Mouse (Mus musculus) intestine, embryonic 15.5 days (tissue): ENCODE measurements at regions not wholly inside any gene's neighbourhood (a gene's known extent, or its start where the extent isn't known, plus 50 kb on each side); places are given as distances from the start of the nearest gene placed in this dataset.
"Not testable (repeated sequence)": the region's sequence is repeated elsewhere in the genome, so short reads cannot be mapped to it uniquely, and the experiment has no call there.

Source experiments
- ATAC-seq: fragments of 200-750 bp; cut with Nextera tagmentation; 2 replicates; pipeline ENCODE4 v1.8.0; 2017; ENCODE audit warnings: moderate TSS enrichment, moderate library complexity
- H3K27ac ChIP-seq: fragments of 300-500 bp; sonication (generic); 2 replicates; pipeline ENCODE4 v1.5.1; 2015; ENCODE audit warnings: mild to moderate bottlenecking, inconsistent platforms
- H3K27me3 ChIP-seq: fragments of 300-500 bp; sonication (generic); replicated peaks from 2 replicates; pipeline ENCODE4 v1.6.1; 2015; ENCODE audit warnings: inconsistent platforms
- H3K36me3 ChIP-seq: fragments of 300-500 bp; sonication (generic); 2 replicates; pipeline ENCODE4 v1.6.1; 2015; ENCODE audit warnings: inconsistent platforms
- H3K4me1 ChIP-seq: fragments of 300-500 bp; sonication (generic); replicated peaks from 2 replicates; pipeline ENCODE4 v1.6.1; 2015; ENCODE audit warnings: inconsistent platforms
- H3K4me2 ChIP-seq: fragments of 300-500 bp; sonication (generic); replicated peaks from 2 replicates; pipeline ENCODE4 v1.6.1; 2015; ENCODE audit warnings: mild to moderate bottlenecking, inconsistent platforms
- H3K4me3 ChIP-seq: fragments of 300-500 bp; sonication (generic); replicated peaks from 2 replicates; pipeline ENCODE4 v1.5.1; 2015; ENCODE audit warnings: inconsistent platforms
- H3K9ac ChIP-seq: fragments of 300-500 bp; sonication (generic); 2 replicates; pipeline ENCODE4 v1.6.1; 2015; ENCODE audit warnings: inconsistent platforms
- H3K9me3 ChIP-seq: fragments of 300-500 bp; sonication (generic); 2 replicates; pipeline ENCODE4 v1.6.1; 2016; ENCODE audit warnings: inconsistent platforms
- WGBS: fragments of 180-500 bp; shearing (Covaris S2); methylation state at CpG from one replicate; pipeline ENCODE4 v1.1.7; 2015; 5-methylcytosine and 5-hydroxymethylcytosine counted together

- Histone ChIP-seq H3K9ac (no peak overlapping the region), H3K36me3 (no peaks in the 10 kb centered on the region), H3K4me2 (no peak overlapping the region), H3K4me1 (peaks cover 11% of the 10 kb centered on the region), H3K27me3 (no peaks in the 10 kb centered on the region), H3K27ac (no peak overlapping the region), H3K9me3 (no peaks in the 10 kb centered on the region), H3K4me3 (no peak overlapping the region)
- no peak for ATAC-seq
- WGBS: 65% methylated on average over 3 of the region's 3 CpGs
These were observed 133.3 kb upstream of the Max start for GRCm38 (mm10) chr12:77094999-77095915.

GRCm38 (mm10) chr12:77094168-77094567 lies 132.2 kb upstream of the Max start:
- WGBS: 80% methylated on average over 7 of the region's 7 CpGs
- peaks cover 11% of the 10 kb centered on the region for H3K4me1 ChIP-seq
- H3K4me3 ChIP-seq: no peak overlapping the region
- no peak overlapping the region for H3K27ac ChIP-seq
- no peaks in the 10 kb centered on the region for H3K9me3 ChIP-seq
- no peak overlapping the region for H3K4me2 ChIP-seq
- no peak for ATAC-seq
- H3K36me3 ChIP-seq: no peaks in the 10 kb centered on the region
- H3K9ac ChIP-seq: no peak overlapping the region
- no peaks in the 10 kb centered on the region for H3K27me3 ChIP-seq

GRCm38 (mm10) chr12:77092741-77093140 lies 130.7 kb upstream of the Max start:
- WGBS: 39% methylated on average over 3 of the region's 3 CpGs
- Histone ChIP-seq H3K27ac (no peak overlapping the region), H3K4me3 (no peak overlapping the region), H3K9me3 (no peaks in the 10 kb centered on the region), H3K4me1 (peaks cover 11% of the 10 kb centered on the region), H3K4me2 (no peak overlapping the region), H3K36me3 (no peaks in the 10 kb centered on the region), H3K9ac (no peak overlapping the region), H3K27me3 (no peaks in the 10 kb centered on the region)
- ATAC-seq: no peak

GRCm38 (mm10) chr12:77092143-77092542 lies 130.1 kb upstream of the Max start:
- no peak for ATAC-seq
- H3K27me3 ChIP-seq: no peaks in the 10 kb centered on the region
- H3K36me3 ChIP-seq: no peaks in the 10 kb centered on the region
- WGBS: 77% methylated on average over 2 of the region's 2 CpGs
- no peak overlapping the region for H3K27ac ChIP-seq
- no peak overlapping the region for H3K4me3 ChIP-seq
- H3K9ac ChIP-seq: no peak overlapping the region
- peaks cover 11% of the 10 kb centered on the region for H3K4me1 ChIP-seq
- H3K4me2 ChIP-seq: no peak overlapping the region
- no peaks in the 10 kb centered on the region for H3K9me3 ChIP-seq

- 89% methylated on average over 2 of the region's 2 CpGs for WGBS
- Histone ChIP-seq H3K9me3 (no peaks in the 10 kb centered on the region), H3K4me1 (peaks cover 11% of the 10 kb centered on the region), H3K36me3 (no peaks in the 10 kb centered on the region), H3K9ac (no peak overlapping the region), H3K27ac (no peak overlapping the region), H3K27me3 (no peaks in the 10 kb centered on the region), H3K4me3 (no peak overlapping the region), H3K4me2 (no peak overlapping the region)
- ATAC-seq: no peak
These were observed 129.7 kb upstream of the Max start for GRCm38 (mm10) chr12:77091700-77092099.

- Histone ChIP-seq H3K4me3 (no peak overlapping the region), H3K4me2 (no peak overlapping the region), H3K27me3 (no peaks in the 10 kb centered on the region), H3K9ac (no peak overlapping the region), H3K36me3 (no peaks in the 10 kb centered on the region), H3K27ac (no peak overlapping the region), H3K9me3 (no peaks in the 10 kb centered on the region), H3K4me1 (peaks cover 11% of the 10 kb centered on the region)
- no peak for ATAC-seq
- WGBS: 79% methylated on average over 3 of the region's 3 CpGs
These were observed 128.5 kb upstream of the Max start for GRCm38 (mm10) chr12:77090525-77090924.

- no peaks in the 10 kb centered on the region for H3K36me3 ChIP-seq
- H3K4me1 ChIP-seq: peaks cover 5% of the 10 kb centered on the region; the same call in 1 of the 2 replicates
- no peak overlapping the region for H3K27ac ChIP-seq
- ATAC-seq: no peak
- H3K4me3 ChIP-seq: no peak overlapping the region
- WGBS: 85% methylated on average over 6 of the region's 6 CpGs
- H3K9ac ChIP-seq: no peak overlapping the region
- H3K9me3 ChIP-seq: no peaks in the 10 kb centered on the region
- H3K27me3 ChIP-seq: no peaks in the 10 kb centered on the region
- H3K4me2 ChIP-seq: no peak overlapping the region
These were observed 127.8 kb upstream of the Max start for GRCm38 (mm10) chr12:77089624-77090278.

- Histone ChIP-seq H3K4me3 (no peak overlapping the region), H3K4me2 (no peak overlapping the region), H3K9ac (no peak overlapping the region), H3K27me3 (no peaks in the 10 kb centered on the region), H3K36me3 (no peaks in the 10 kb centered on the region), H3K27ac (no peak overlapping the region), H3K9me3 (no peaks in the 10 kb centered on the region), H3K4me1 (peaks cover 5% of the 10 kb centered on the region; the same call in 1 of the 2 replicates)
- ATAC-seq: no peak
- 65% methylated on average over 2 of the region's 2 CpGs for WGBS
These were observed 126.5 kb upstream of the Max start for GRCm38 (mm10) chr12:77088452-77088851.

- H3K27ac ChIP-seq, ATAC-seq, H3K36me3 ChIP-seq, H3K9ac ChIP-seq, H3K4me1 ChIP-seq, H3K27me3 ChIP-seq, H3K9me3 ChIP-seq, H3K4me3 ChIP-seq, H3K4me2 ChIP-seq: not testable (repeated sequence)
- WGBS: 87% methylated on average over 1 of the region's 1 CpGs
These were observed 124.9 kb upstream of the Max start for GRCm38 (mm10) chr12:77086931-77087330.

- H3K4me2 ChIP-seq: no peak overlapping the region
- no peaks in the 10 kb centered on the region for H3K9me3 ChIP-seq
- H3K4me1 ChIP-seq: no peaks in the 10 kb centered on the region
- no peaks in the 10 kb centered on the region for H3K36me3 ChIP-seq
- H3K27me3 ChIP-seq: no peaks in the 10 kb centered on the region
- no peak overlapping the region for H3K4me3 ChIP-seq
- peak; percentile 85; the same call in 1 of the 2 replicates for ATAC-seq
- 61% methylated on average over 5 of the region's 5 CpGs for WGBS
- H3K9ac ChIP-seq: no peak overlapping the region
- H3K27ac ChIP-seq: no peak overlapping the region
These were observed 123.9 kb upstream of the Max start for GRCm38 (mm10) chr12:77085894-77086293.

GRCm38 (mm10) chr12:77085244-77085643 lies 123.2 kb upstream of the Max start:
- H3K27ac ChIP-seq: no peak overlapping the region
- no peaks in the 10 kb centered on the region for H3K27me3 ChIP-seq
- no peak overlapping the region for H3K4me2 ChIP-seq
- no peaks in the 10 kb centered on the region for H3K4me1 ChIP-seq
- ATAC-seq: peak; percentile 47
- no peak overlapping the region for H3K9ac ChIP-seq
- no peaks in the 10 kb centered on the region for H3K36me3 ChIP-seq
- 74% methylated on average over 7 of the region's 7 CpGs for WGBS
- no peak overlapping the region for H3K4me3 ChIP-seq
- no peaks in the 10 kb centered on the region for H3K9me3 ChIP-seq

- H3K9ac ChIP-seq: no peak overlapping the region
- no peaks in the 10 kb centered on the region for H3K4me1 ChIP-seq
- no peaks in the 10 kb centered on the region for H3K27me3 ChIP-seq
- no peaks in the 10 kb centered on the region for H3K9me3 ChIP-seq
- no peaks in the 10 kb centered on the region for H3K36me3 ChIP-seq
- H3K27ac ChIP-seq: no peak overlapping the region
- ATAC-seq: peak; percentile 10; the same call in 1 of the 2 replicates
- no peak overlapping the region for H3K4me3 ChIP-seq
- WGBS: 84% methylated on average over 5 of the region's 5 CpGs
- H3K4me2 ChIP-seq: no peak overlapping the region
These were observed 122.7 kb upstream of the Max start for GRCm38 (mm10) chr12:77084744-77085143.
